Mouse (Mus musculus) layer of hippocampus, adult 8-10 months (tissue): ENCODE measurements around the gene Gm8947. TPM values are rescaled to one million over a fixed set of nuclear protein-coding genes. Genes with fewer than 3 reads are reported as not detected.
"Not testable (repeated sequence)": the region's sequence is repeated elsewhere in the genome, so short reads cannot be mapped to it uniquely, and the experiment has no call there.

Experiments used
- DNase-seq, 2 experiments: peaks; one replicate each; pipeline ENCODE4 v3.0.0; 2022; ENCODE audit warnings: low spot score in 2 of 2
- total RNA-seq, 4 experiments: library from RNA; stranded (reverse); gene quantifications; 2 replicates each; pipeline ENCODE4 v1.2.4; 2022

Gene Gm8947
- total RNA-seq, 4 experiments from 2014 or later = not detected

GRCm38 (mm10) chr1:151180167-151180566 lies 12.0 kb upstream of the Gm8947 start:
- DNase-seq = no peak

- not testable (repeated sequence) for DNase-seq
Observed at GRCm38 (mm10) chr1:151182266-151182665, 9.9 kb upstream of the Gm8947 start, which contains the start of gene Gm47985. Gene Gm47985 (plus strand): TSS chr1:151182537.

- not testable (repeated sequence) for DNase-seq
Observed at GRCm38 (mm10) chr1:151186186-151186585, 6.0 kb upstream of the Gm8947 start.

- not testable (repeated sequence) for DNase-seq
Observed at GRCm38 (mm10) chr1:151186879-151187424, 5.2 kb upstream of the Gm8947 start.

- no peak for DNase-seq
Observed at GRCm38 (mm10) chr1:151188469-151188868, 3.7 kb upstream of the Gm8947 start.

- DNase-seq = not testable (repeated sequence)
Observed at GRCm38 (mm10) chr1:151192739-151193138, 563 bp downstream of the Gm8947 start.

- not testable (repeated sequence) for DNase-seq
Observed at GRCm38 (mm10) chr1:151195986-151196385, 3.8 kb downstream of the Gm8947 start.

- DNase-seq = not testable (repeated sequence)
Observed at GRCm38 (mm10) chr1:151196690-151197089, 4.5 kb downstream of the Gm8947 start.

- not testable (repeated sequence) for DNase-seq
Observed at GRCm38 (mm10) chr1:151198120-151198519, 5.9 kb downstream of the Gm8947 start, which contains the start of gene Gm47995. Gene Gm47995 (plus strand): TSS chr1:151198448.

- DNase-seq = not testable (repeated sequence)
Observed at GRCm38 (mm10) chr1:151200620-151201019, 8.4 kb downstream of the Gm8947 start.

- DNase-seq = not testable (repeated sequence)
Observed at GRCm38 (mm10) chr1:151202771-151203170, 10.6 kb downstream of the Gm8947 start.

- not testable (repeated sequence) for DNase-seq
Observed at GRCm38 (mm10) chr1:151203818-151204217, 11.6 kb downstream of the Gm8947 start, which contains the start of gene 3110040M04Rik. Gene 3110040M04Rik (plus strand): TSS chr1:151204121.

GRCm38 (mm10) chr1:151208493-151208892 lies 16.3 kb downstream of the Gm8947 start:
- DNase-seq = not testable (repeated sequence)

GRCm38 (mm10) chr1:151208944-151209343 lies 16.8 kb downstream of the Gm8947 start:
- not testable (repeated sequence) for DNase-seq

- not testable (repeated sequence) for DNase-seq
Observed at GRCm38 (mm10) chr1:151209824-151210355, 17.7 kb downstream of the Gm8947 start, which contains the start of gene Gm47996. Gene Gm47996 (plus strand): TSS chr1:151210131.

- DNase-seq = not testable (repeated sequence)
Observed at GRCm38 (mm10) chr1:151211666-151212065, 19.5 kb downstream of the Gm8947 start.

GRCm38 (mm10) chr1:151214862-151215261 lies 22.7 kb downstream of the Gm8947 start:
- DNase-seq = no peak

GRCm38 (mm10) chr1:151215985-151216384 lies 23.8 kb downstream of the Gm8947 start:
- DNase-seq = no peak

GRCm38 (mm10) chr1:151216417-151216816 lies 24.2 kb downstream of the Gm8947 start:
- DNase-seq = no peak

GRCm38 (mm10) chr1:151219045-151219444 lies 26.9 kb downstream of the Gm8947 start:
- DNase-seq = no peak

- DNase-seq = no peak
Observed at GRCm38 (mm10) chr1:151220098-151220497, 27.9 kb downstream of the Gm8947 start.

- DNase-seq = no peak
Observed at GRCm38 (mm10) chr1:151222561-151223267, 30.5 kb downstream of the Gm8947 start.
